9 mouse cellular contexts compared by ENCODE assay signal in genomic region chr8:70043996-70044395, GRCm38 (mm10). TPM values are rescaled to one million over a fixed set of nuclear protein-coding genes. Genes with fewer than 3 reads are reported as not detected.
A peak's percentile ranks its signal among the peaks of the same experiment; 100 is the strongest.
DNase-seq lines count a peak whose midpoint lies in the region; ATAC-seq and TF ChIP-seq lines count a peak whose summit lies in the region.
"Had no signal": no experiment of that assay in that cellular context is flagged by ENCODE, and none has a peak within 500 bp of the region (broad histone marks: within the 10 kb centered on the region; RNA-seq: fewer than 3 reads in every experiment).

No protein-coding gene starts in this region.

- peaks cover 27% of the 10 kb centered on the region for H3K36me3 ChIP-seq in erythroblast, embryonic 14.5 days (ENCODE audit: control insufficient read depth)
- H3K36me3 ChIP-seq in C2C12 (ENCODE audit: control insufficient read depth, insufficient read depth): peaks cover 5% of the 10 kb centered on the region
- peaks cover 6% of the 10 kb centered on the region; the same call in 1 of the 2 replicates for H3K36me3 ChIP-seq in forebrain, embryonic 13.5 days (ENCODE audit: poor library complexity, severe bottlenecking)
- peaks cover 12% of the 10 kb centered on the region; the same call in 1 of the 2 replicates for H3K36me3 ChIP-seq in limb, embryonic 15.5 days

- no peaks in the 10 kb centered on the region for H3K9me3 ChIP-seq in erythroblast, embryonic 14.5 days (ENCODE audit: control insufficient read depth, low read length)
- H3K9me3 ChIP-seq in forebrain, embryonic 13.5 days (replicated peaks): no peaks in the 10 kb centered on the region
- H3K9me3 ChIP-seq in limb, embryonic 15.5 days: no peaks in the 10 kb centered on the region

- intact Hi-C loops in gastrocnemius, postnatal 36 days (cut with DNase I): no loop called here

- 91% methylated on average over 5 of the region's 5 CpGs for WGBS in forebrain, embryonic 13.5 days
- WGBS in limb, embryonic 15.5 days: 91% methylated on average over 5 of the region's 5 CpGs

- peaks cover 65% of the 10 kb centered on the region for H3K79me3 ChIP-seq in C2C12 (ENCODE audit: low read depth)

- H3K4me2 ChIP-seq in forebrain, embryonic 13.5 days: peak overlapping the region; percentile 86
- H3K4me2 ChIP-seq in limb, embryonic 15.5 days: no peak overlapping the region

- H3K79me2 ChIP-seq in C2C12 (ENCODE audit: control insufficient read depth, insufficient read depth): peaks cover 98% of the 10 kb centered on the region

- no peak for DNase-seq in adrenal gland, postnatal 10 days
- DNase-seq in gastrocnemius, postnatal 36 days: no peak
- no peak for DNase-seq in adrenal gland, postnatal 4 days (ENCODE audit: low spot score in 2 of 2)
- DNase-seq: right cerebral cortex, adult 18-20 months had no signal

- no peak overlapping the region for H3K27ac ChIP-seq in forebrain, embryonic 13.5 days
- no peak overlapping the region for H3K27ac ChIP-seq in limb, embryonic 15.5 days

- no peak for TF ChIP-seq CTCF in C2C12 (IDR thresholded peaks at IDR 0.05; ENCODE audit: control insufficient read depth, insufficient read depth, insufficient read length)

- no peak for ATAC-seq in erythroblast, adult 5-6 weeks (replicated peaks; ENCODE audit: low FRiP score, poor library complexity, severe bottlenecking)
- no peak for ATAC-seq in forebrain, embryonic 13.5 days
- ATAC-seq in limb, embryonic 15.5 days (ENCODE audit: insufficient number of reproducible peaks, low FRiP score, low TSS enrichment, low read depth): no peak

- peak overlapping the region; percentile 80 for H3K4me3 ChIP-seq in erythroblast, embryonic 14.5 days (replicated peaks)
- peak overlapping the region; percentile 96 for H3K4me3 ChIP-seq in C2C12 (ENCODE audit: insufficient read depth, poor library complexity, severe bottlenecking)
- H3K4me3 ChIP-seq in forebrain, embryonic 13.5 days: peak overlapping the region; percentile 90
- peak overlapping the region; percentile 99; the same call in 1 of the 2 replicates for H3K4me3 ChIP-seq in limb, embryonic 15.5 days

- peak overlapping the region; percentile 18 for H3ac ChIP-seq in C2C12 (ENCODE audit: control insufficient read depth, insufficient read length, low read depth)

- peaks cover 47% of the 10 kb centered on the region for H3K4me1 ChIP-seq in erythroblast, embryonic 14.5 days (ENCODE audit: control insufficient read depth)
- H3K4me1 ChIP-seq in forebrain, embryonic 13.5 days: peaks cover 39% of the 10 kb centered on the region
- peaks cover 28% of the 10 kb centered on the region for H3K4me1 ChIP-seq in limb, embryonic 15.5 days

- H3K9ac ChIP-seq in forebrain, embryonic 13.5 days: peak overlapping the region; percentile 94; the same call in 1 of the 2 replicates
- H3K9ac ChIP-seq in limb, embryonic 15.5 days: no peak overlapping the region

- H3K27me3 ChIP-seq in erythroblast, embryonic 14.5 days (ENCODE audit: control insufficient read depth): no peaks in the 10 kb centered on the region
- no peaks in the 10 kb centered on the region for H3K27me3 ChIP-seq in C2C12 (ENCODE audit: control insufficient read depth, insufficient read depth, insufficient read length)
- H3K27me3 ChIP-seq in forebrain, embryonic 13.5 days: no peaks in the 10 kb centered on the region
- H3K27me3 ChIP-seq in limb, embryonic 15.5 days: no peaks in the 10 kb centered on the region

TF ChIP-seq in C2C12, 6 proteins besides CTCF, POLR2A, EP300 and RAD21:
- TF ChIP-seq FOSL1 (IDR thresholded peaks at IDR 0.05; ENCODE audit: insufficient read depth, low read length, poor library complexity, severe bottlenecking): no peak
- TF ChIP-seq CEBPB (IDR thresholded peaks at IDR 0.05; ENCODE audit: low read depth): no peak
- TF ChIP-seq USF1 (IDR thresholded peaks at IDR 0.05; ENCODE audit: low read depth): no peak
- no peak for TF ChIP-seq MYOD1 (IDR thresholded peaks at IDR 0.05; ENCODE audit: control insufficient read depth, insufficient read length, low read depth)
- no peak for TF ChIP-seq MYOG (IDR thresholded peaks at IDR 0.05; ENCODE audit: control insufficient read depth, extremely low read depth, insufficient read length)
- TF ChIP-seq MAX (IDR thresholded peaks at IDR 0.05): no peak

RNA-seq across cellular contexts. Expression of gene Sugp1, which starts 1.4 kb away (rescaled TPM):
- 4.0 TPM in 2 replicates for polyA plus RNA-seq in erythroblast, embryonic 14.5 days (2012)
- 8.2 and 10.6 TPM in 2 replicates for total RNA-seq in erythroblast, adult 5-6 weeks (2015; ENCODE audit: low replicate concordance)
- total RNA-seq in erythroblast, adult 5-6 weeks (2017; ENCODE audit: low replicate concordance): 15.6 and 22.6 TPM in 2 replicates
- 28.2 TPM for polyA plus RNA-seq in C2C12 (2012; fragmentation: generic; extraction: Trizol)
- 56.2 and 63.1 TPM in 2 replicates for polyA plus RNA-seq in forebrain, embryonic 13.5 days (2015; fragmentation: Nextera tagmentation; extraction: Ambion mirVana)
- polyA plus RNA-seq in limb, embryonic 15.5 days (2015; fragmentation: Nextera tagmentation; extraction: Ambion mirVana): 41.9 and 43.7 TPM in 2 replicates
- 10 to 100 TPM; 24.1 to 29.7 TPM for total RNA-seq in adrenal gland, postnatal 10 days (2021)
- 10 to 100 TPM; 14.6 to 17.7 TPM for total RNA-seq in gastrocnemius, postnatal 36 days (2021)
- 10 to 100 TPM; 41.1 to 45.2 TPM for total RNA-seq in adrenal gland, postnatal 4 days (2021)

RNA-seq across cellular contexts. Expression of gene Mau2, which starts 1.5 kb away (rescaled TPM):
- polyA plus RNA-seq in erythroblast, embryonic 14.5 days (2012): 1.5 TPM in 2 replicates
- total RNA-seq in erythroblast, adult 5-6 weeks (2015; ENCODE audit: low replicate concordance): 24.0 and 33.9 TPM in 2 replicates
- 47.4 and 49.5 TPM in 2 replicates for total RNA-seq in erythroblast, adult 5-6 weeks (2017; ENCODE audit: low replicate concordance)
- polyA plus RNA-seq in C2C12 (2012; fragmentation: generic; extraction: Trizol): 24.0 TPM
- 73.0 and 78.5 TPM in 2 replicates for polyA plus RNA-seq in forebrain, embryonic 13.5 days (2015; fragmentation: Nextera tagmentation; extraction: Ambion mirVana)
- polyA plus RNA-seq in limb, embryonic 15.5 days (2015; fragmentation: Nextera tagmentation; extraction: Ambion mirVana): 51.4 and 54.2 TPM in 2 replicates
- 10 to 100 TPM; 53.8 to 56.2 TPM for total RNA-seq in adrenal gland, postnatal 10 days (2021)
- total RNA-seq in gastrocnemius, postnatal 36 days (2021): 10 to 100 TPM; 24.2 to 25.8 TPM
- total RNA-seq in adrenal gland, postnatal 4 days (2021): 10 to 100 TPM; 76.6 to 80.2 TPM

RNA-seq across cellular contexts. Expression of gene Tm6sf2, which starts 28.7 kb away (rescaled TPM):
- polyA plus RNA-seq in erythroblast, embryonic 14.5 days (2012): 0.03 TPM in 1 of 2 replicates, not detected in the other
- total RNA-seq in erythroblast, adult 5-6 weeks (2015; ENCODE audit: low replicate concordance): 2.3 TPM in 1 of 2 replicates, not detected in the other
- 2.9 TPM in 1 of 2 replicates, not detected in the other for total RNA-seq in erythroblast, adult 5-6 weeks (2017; ENCODE audit: low replicate concordance)
- polyA plus RNA-seq in C2C12 (2012; fragmentation: generic; extraction: Trizol): 0.57 TPM
- polyA plus RNA-seq in forebrain, embryonic 13.5 days (2015; fragmentation: Nextera tagmentation; extraction: Ambion mirVana): 1.1 and 1.3 TPM in 2 replicates
- 0.61 and 0.91 TPM in 2 replicates for polyA plus RNA-seq in limb, embryonic 15.5 days (2015; fragmentation: Nextera tagmentation; extraction: Ambion mirVana)
- 1 to 10 TPM; 4.3 to 9.3 TPM for total RNA-seq in adrenal gland, postnatal 10 days (2021)
- total RNA-seq in gastrocnemius, postnatal 36 days (2021): under 1 TPM in 1 of 2 experiments, not detected in 1; 0.48 TPM
- total RNA-seq in adrenal gland, postnatal 4 days (2021): 1 to 10 TPM in 1 of 2 experiments, under 1 TPM in 1; 0.53 to 4.8 TPM

RNA-seq across cellular contexts. Expression of gene Hapln4, which starts 39.3 kb away (rescaled TPM):
- polyA plus RNA-seq in erythroblast, embryonic 14.5 days (2012): not detected in 2 replicates
- total RNA-seq in erythroblast, adult 5-6 weeks (2015; ENCODE audit: low replicate concordance): not detected in 2 replicates
- total RNA-seq in erythroblast, adult 5-6 weeks (2017; ENCODE audit: low replicate concordance): not detected in 2 replicates
- polyA plus RNA-seq in C2C12 (2012; fragmentation: generic; extraction: Trizol): 1.0 TPM
- 0.14 and 0.16 TPM in 2 replicates for polyA plus RNA-seq in forebrain, embryonic 13.5 days (2015; fragmentation: Nextera tagmentation; extraction: Ambion mirVana)
- 0.19 and 0.24 TPM in 2 replicates for polyA plus RNA-seq in limb, embryonic 15.5 days (2015; fragmentation: Nextera tagmentation; extraction: Ambion mirVana)
- total RNA-seq in adrenal gland, postnatal 10 days (2021): under 1 TPM; 0.24 to 0.36 TPM
- total RNA-seq in gastrocnemius, postnatal 36 days (2021): under 1 TPM in 1 of 2 experiments, not detected in 1; 0.15 TPM
- total RNA-seq in adrenal gland, postnatal 4 days (2021): under 1 TPM; 0.11 to 0.14 TPM

RNA-seq across cellular contexts. Expression of gene Gatad2a, which starts 47.8 kb away (rescaled TPM):
- 5.9 and 8.1 TPM in 2 replicates for polyA plus RNA-seq in erythroblast, embryonic 14.5 days (2012)
- total RNA-seq in erythroblast, adult 5-6 weeks (2015; ENCODE audit: low replicate concordance): 22.8 and 30.2 TPM in 2 replicates
- 25.7 and 31.8 TPM in 2 replicates for total RNA-seq in erythroblast, adult 5-6 weeks (2017; ENCODE audit: low replicate concordance)
- polyA plus RNA-seq in C2C12 (2012; fragmentation: generic; extraction: Trizol): 59.3 TPM
- 29.5 and 31.7 TPM in 2 replicates for polyA plus RNA-seq in forebrain, embryonic 13.5 days (2015; fragmentation: Nextera tagmentation; extraction: Ambion mirVana)
- polyA plus RNA-seq in limb, embryonic 15.5 days (2015; fragmentation: Nextera tagmentation; extraction: Ambion mirVana): 36.3 and 39.7 TPM in 2 replicates
- total RNA-seq in adrenal gland, postnatal 10 days (2021): 10 to 100 TPM; 84.4 to 90.0 TPM
- 10 to 100 TPM; 25.6 to 29.1 TPM for total RNA-seq in gastrocnemius, postnatal 36 days (2021)
- total RNA-seq in adrenal gland, postnatal 4 days (2021): 100 to 1,000 TPM in 1 of 2 experiments, 10 to 100 TPM in 1; 91.5 to 106 TPM
